Mouse (Mus musculus) testis, adult 2 months (tissue): ENCODE measurements around the gene Fosb. TPM values are rescaled to one million over a fixed set of nuclear protein-coding genes. Genes with fewer than 3 reads are reported as not detected.

Experiments used
- H3K27ac ChIP-seq: fragments of 200-500 bp; 2 replicates; pipeline ENCODE4 v1.5.1; 2012; ENCODE audit warnings: low read depth, low read length; ENCODE audit not compliant: control insufficient read depth, insufficient read depth
- H3K27me3 ChIP-seq: fragments of 200-500 bp; 2 replicates; pipeline ENCODE4 v1.6.1; 2012; ENCODE audit warnings: mild to moderate bottlenecking, low read length, moderate library complexity; ENCODE audit not compliant: control insufficient read depth, insufficient read depth
- H3K36me3 ChIP-seq: fragments of 200-500 bp; 2 replicates; pipeline ENCODE4 v1.6.1; 2012; ENCODE audit warnings: mild to moderate bottlenecking, low read length; ENCODE audit not compliant: control insufficient read depth, insufficient read depth
- H3K4me1 ChIP-seq: fragments of 200-500 bp; 2 replicates; pipeline ENCODE4 v1.6.1; 2012; ENCODE audit warnings: low read length; ENCODE audit not compliant: control insufficient read depth, insufficient read depth
- H3K4me3 ChIP-seq: fragments of 200-500 bp; 2 replicates; pipeline ENCODE4 v1.5.1; 2012; ENCODE audit warnings: low read depth, mild to moderate bottlenecking, low read length, moderate library complexity, mixed read lengths; ENCODE audit not compliant: control insufficient read depth
- CTCF ChIP-seq: fragments of 200-500 bp; IDR thresholded peaks from 2 replicates; pipeline ENCODE4 v1.5.1; 2012; ENCODE audit warnings: low read depth, mild to moderate bottlenecking, inconsistent platforms, low read length, moderate library complexity; ENCODE audit not compliant: control insufficient read depth, insufficient read depth, insufficient replicate concordance
- POLR2A ChIP-seq: fragments of 200-500 bp; IDR thresholded peaks from 2 replicates; pipeline ENCODE4 v1.6.1; 2012; ENCODE audit warnings: low read depth, mild to moderate bottlenecking, inconsistent platforms, low read length, moderate library complexity; ENCODE audit not compliant: control insufficient read depth
- polyA plus RNA-seq: library from polyadenylated mRNA; depleted of rRNA; stranded (reverse); fragments of >200 nt; gene quantifications from 2 replicates; pipeline ENCODE4 v1.2.3, GENCODE M21; 2012; rRNA removed

Fosb gene
- polyA plus RNA-seq: 3.9 and 4.1 TPM in 2 replicates

- Histone ChIP-seq H3K4me3 (peak within 1 kb of the TSS; percentile 87), H3K36me3 (no peaks in the 10 kb centered on the region), H3K27me3 (no peaks in the 10 kb centered on the region), H3K27ac (no peak within 1 kb of the TSS), H3K4me1 (peaks cover 28% of the 10 kb centered on the region)
- TF ChIP-seq CTCF (peak; percentile 24; the same call in 1 of the 2 replicates), POLR2A (no peak)
Measured at GRCm38 (mm10) chr7:19309884-19310641, at the start of gene Fosb. TSS of gene Fosb (minus strand) at chr7:19310051.

GRCm38 (mm10) chr7:19359299-19359891 is 49.5 kb upstream of the Fosb start, which contains the start of the genes Cd3eap and Ppp1r13l:
TSS of gene Cd3eap (minus strand) at chr7:19359483.
TSS of gene Ppp1r13l (plus strand) at chr7:19359749.
- H3K27me3 ChIP-seq: no peaks in the 10 kb centered on the region
- peak within 1 kb of the TSS; percentile 89 for H3K4me3 ChIP-seq
- TF ChIP-seq POLR2A: peak; percentile 69; the same call in 1 of the 2 replicates
- no peak for TF ChIP-seq CTCF
- H3K4me1 ChIP-seq: peaks cover 44% of the 10 kb centered on the region
- H3K36me3 ChIP-seq: no peaks in the 10 kb centered on the region; the same call in 1 of the 2 replicates
- H3K27ac ChIP-seq: peak within 1 kb of the TSS; percentile 86

GRCm38 (mm10) chr7:19358634-19359033 is 48.8 kb upstream of the Fosb start:
- Histone ChIP-seq H3K4me3 (peak overlapping the region; percentile 30), H3K36me3 (no peaks in the 10 kb centered on the region; the same call in 1 of the 2 replicates), H3K27me3 (no peaks in the 10 kb centered on the region), H3K27ac (no peak overlapping the region), H3K4me1 (peaks cover 41% of the 10 kb centered on the region)
- TF ChIP-seq CTCF: no peak
- no peak for TF ChIP-seq POLR2A

- H3K36me3 ChIP-seq: no peaks in the 10 kb centered on the region; the same call in 1 of the 2 replicates
Measured at GRCm38 (mm10) chr7:19357381-19358375, 47.8 kb upstream of the Fosb start.

GRCm38 (mm10) chr7:19356311-19356710 is 46.5 kb upstream of the Fosb start:
- no peak overlapping the region for H3K27ac ChIP-seq
- H3K4me1 ChIP-seq: peaks cover 26% of the 10 kb centered on the region
- TF ChIP-seq POLR2A (no peak), CTCF (no peak)
- no peaks in the 10 kb centered on the region; the same call in 1 of the 2 replicates for H3K36me3 ChIP-seq
- H3K4me3 ChIP-seq: no peak overlapping the region
- no peaks in the 10 kb centered on the region for H3K27me3 ChIP-seq

More at GRCm38 (mm10) chr7:19357381-19358375, 47.8 kb upstream of the Fosb start:
- Histone ChIP-seq H3K4me3 (no peak overlapping the region), H3K4me1 (peaks cover 40% of the 10 kb centered on the region), H3K27me3 (no peaks in the 10 kb centered on the region), H3K27ac (no peak overlapping the region)
- TF ChIP-seq POLR2A (no peak), CTCF (no peak)

- Histone ChIP-seq H3K4me3 (no peak overlapping the region), H3K4me1 (peaks cover 13% of the 10 kb centered on the region), H3K27me3 (no peaks in the 10 kb centered on the region), H3K27ac (no peak overlapping the region), H3K36me3 (no peaks in the 10 kb centered on the region; the same call in 1 of the 2 replicates)
- TF ChIP-seq CTCF: no peak
- no peak for TF ChIP-seq POLR2A
Measured at GRCm38 (mm10) chr7:19354991-19355390, 45.1 kb upstream of the Fosb start.

GRCm38 (mm10) chr7:19350221-19350620 is 40.4 kb upstream of the Fosb start:
- peaks cover 13% of the 10 kb centered on the region for H3K4me1 ChIP-seq
- TF ChIP-seq CTCF (no peak), POLR2A (no peak)
- no peak overlapping the region for H3K27ac ChIP-seq
- H3K36me3 ChIP-seq: no peaks in the 10 kb centered on the region
- H3K4me3 ChIP-seq: no peak overlapping the region
- no peaks in the 10 kb centered on the region for H3K27me3 ChIP-seq
